Mouse (Mus musculus) midbrain, embryonic 11.5 days (tissue): ENCODE measurements around the gene Tspan31. TPM values are rescaled to one million over a fixed set of nuclear protein-coding genes. Genes with fewer than 3 reads are reported as not detected.

Experiments
- ATAC-seq: fragments of 200-750 bp; cut with Nextera tagmentation; 2 replicates; pipeline ENCODE4 v1.8.0; 2017; ENCODE audit warnings: moderate TSS enrichment, moderate library complexity; ENCODE audit not compliant: low FRiP score
- DNase-seq: peaks from one replicate; pipeline ENCODE4 v3.0.0; 2015; ENCODE audit warnings: low spot score; ENCODE audit errors: missing footprints
- H3K27ac ChIP-seq: fragments of 300-500 bp; sonication (generic); 2 replicates; pipeline ENCODE4 v1.5.1; 2014; ENCODE audit warnings: low read depth, low read length
- H3K27me3 ChIP-seq: fragments of 300-500 bp; sonication (generic); 2 replicates; pipeline ENCODE4 v1.6.1; 2014; ENCODE audit warnings: mild to moderate bottlenecking, low read length, moderate library complexity, mixed read lengths; ENCODE audit not compliant: control insufficient read depth, insufficient read depth
- H3K36me3 ChIP-seq: fragments of 300-500 bp; sonication (generic); 2 replicates; pipeline ENCODE4 v1.6.1; 2014; ENCODE audit warnings: mild to moderate bottlenecking, low read length, moderate library complexity, mixed read lengths; ENCODE audit not compliant: control insufficient read depth, insufficient read depth
- H3K4me1 ChIP-seq: fragments of 300-500 bp; sonication (generic); 2 replicates; pipeline ENCODE4 v1.6.1; 2014; ENCODE audit warnings: low read length; ENCODE audit not compliant: control insufficient read depth, insufficient read depth
- H3K4me2 ChIP-seq: fragments of 300-500 bp; sonication (generic); 2 replicates; pipeline ENCODE4 v1.6.1; 2014; ENCODE audit warnings: mild to moderate bottlenecking, moderate library complexity
- H3K4me3 ChIP-seq: fragments of 300-500 bp; sonication (generic); 2 replicates; pipeline ENCODE4 v1.5.1; 2014; ENCODE audit warnings: low read depth, low read length
- H3K9ac ChIP-seq: fragments of 300-500 bp; sonication (generic); 2 replicates; pipeline ENCODE4 v1.6.1; 2014; ENCODE audit warnings: low read length
- H3K9me3 ChIP-seq: fragments of 300-500 bp; sonication (generic); 2 replicates; pipeline ENCODE4 v1.6.1; 2016; ENCODE audit warnings: low read length; ENCODE audit not compliant: control insufficient read depth
- WGBS: fragments of 180-500 bp; shearing (Covaris S2); extraction: QIAGEN DNeasy Blood & Tissue Kit; methylation state at CpG from one replicate; pipeline ENCODE4 v1.1.7; 2014; 5-methylcytosine and 5-hydroxymethylcytosine counted together
- polyA plus RNA-seq: library from polyadenylated mRNA; unstranded; fragments of >200 nt; fragmentation: Nextera tagmentation; extraction: Ambion mirVana; gene quantifications from 2 replicates; pipeline ENCODE4 v1.2.1, GENCODE M21; 2014

The Tspan31 gene
- polyA plus RNA-seq, 1 experiment from 2014 or later, result 98.6 TPM

GRCm38 (mm10) chr10:127071203-127071602, 1.1 kb upstream of the Tspan31 start:
- ATAC-seq (no peak), DNase-seq (no peak)
- Histone ChIP-seq H3K27me3 (no peaks in the 10 kb centered on the region), H3K27ac (no peak overlapping the region), H3K9me3 (no peaks in the 10 kb centered on the region), H3K4me2 (peak overlapping the region; percentile 79), H3K4me3 (peak overlapping the region; percentile 63), H3K9ac (peak overlapping the region; percentile 77), H3K36me3 (peaks cover 15% of the 10 kb centered on the region), H3K4me1 (peaks cover 14% of the 10 kb centered on the region)
- WGBS, result 82% methylated on average over 9 of the region's 9 CpGs

DNA sequence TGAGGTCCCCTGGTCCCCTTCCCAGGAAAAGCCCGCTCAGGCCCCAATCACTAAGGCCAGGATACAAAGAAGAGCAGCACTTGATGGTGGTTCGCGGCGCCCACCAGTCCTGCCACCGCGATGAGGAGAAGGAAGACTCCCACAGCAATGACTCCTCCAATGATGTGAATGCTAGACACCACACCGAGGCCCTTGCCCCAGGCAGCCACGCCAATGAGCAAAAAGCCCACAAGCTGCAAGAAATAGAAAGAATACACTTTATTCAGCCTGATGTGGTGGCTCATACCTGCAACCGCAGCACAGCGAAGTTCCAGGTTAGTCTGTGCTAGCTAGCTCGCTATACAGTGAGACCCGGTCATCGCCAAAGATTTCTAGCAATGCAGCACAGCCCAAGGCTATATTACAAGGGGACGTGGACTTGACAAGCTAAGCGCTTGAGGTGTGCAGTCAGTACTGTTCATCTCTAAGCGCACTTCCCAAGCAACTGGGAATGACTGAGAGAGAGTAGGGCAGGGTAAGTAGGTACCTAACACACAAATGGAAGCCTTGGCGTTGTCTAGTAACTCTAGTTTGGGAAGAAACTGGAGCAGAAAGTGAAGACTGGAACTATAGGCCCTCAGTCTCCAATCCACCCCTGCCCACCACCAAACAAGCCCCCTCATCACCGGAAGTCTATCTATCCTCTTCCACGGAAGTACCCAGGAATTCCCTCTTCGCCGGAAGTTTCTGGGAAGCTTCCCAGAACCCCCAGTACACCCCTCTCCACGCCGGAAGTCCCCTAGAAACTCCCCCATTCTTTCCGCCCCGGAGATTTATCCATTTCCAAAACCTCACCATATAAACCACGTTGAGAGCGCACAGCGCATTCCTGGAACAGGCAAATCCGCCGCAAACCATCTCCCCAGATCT, 529 bp downstream of the Tspan31 start:
- H3K4me2 ChIP-seq, result peak overlapping the region; percentile 97
- no peaks in the 10 kb centered on the region for H3K9me3 ChIP-seq
- H3K4me3 ChIP-seq, result peak overlapping the region; percentile 63
- WGBS, result 10% methylated on average over 30 of the region's 30 CpGs
- ATAC-seq, result peak; percentile 76
- H3K27ac ChIP-seq, result peak overlapping the region; percentile 88
- H3K27me3 ChIP-seq, result no peaks in the 10 kb centered on the region
- H3K36me3 ChIP-seq, result peaks cover 32% of the 10 kb centered on the region
- peak; percentile 95 for DNase-seq
- peak overlapping the region; percentile 79 for H3K9ac ChIP-seq
- peaks cover 21% of the 10 kb centered on the region for H3K4me1 ChIP-seq

- Histone ChIP-seq H3K27me3 (no peaks in the 10 kb centered on the region), H3K36me3 (peaks cover 32% of the 10 kb centered on the region), H3K4me3 (peak overlapping the region; percentile 63), H3K4me2 (peak overlapping the region; percentile 97), H3K4me1 (peaks cover 21% of the 10 kb centered on the region), H3K9ac (peak overlapping the region; percentile 79), H3K27ac (no peak overlapping the region), H3K9me3 (no peaks in the 10 kb centered on the region)
- DNase-seq, result no peak
- WGBS, result 85% methylated on average over 9 of the region's 9 CpGs
- ATAC-seq, result no peak
Measured at GRCm38 (mm10) chr10:127068360-127069038, 1.6 kb downstream of the Tspan31 start.

DNA sequence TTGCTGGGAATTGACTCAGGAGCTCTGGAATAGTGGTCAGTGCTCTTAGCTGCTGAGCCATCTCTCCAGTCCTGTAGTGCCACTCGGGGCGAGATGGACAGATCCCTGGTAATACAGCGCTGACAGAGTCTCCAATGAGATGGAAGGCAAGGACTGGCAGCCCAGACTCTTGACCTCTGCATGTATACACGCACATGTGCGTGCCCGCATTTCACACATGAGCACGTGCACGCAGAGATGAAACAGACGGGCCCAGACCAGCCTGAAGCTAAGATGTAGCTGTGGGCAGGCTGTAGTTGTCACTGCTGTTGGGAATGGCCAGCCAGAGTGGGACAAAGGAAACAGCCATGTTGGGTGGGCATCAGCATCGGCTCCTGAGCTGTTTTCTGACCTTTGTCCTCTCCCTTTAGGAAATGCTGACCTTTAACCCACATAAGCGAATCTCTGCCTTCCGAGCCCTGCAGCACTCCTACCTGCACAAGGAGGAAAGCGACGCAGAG, 3.5 kb downstream of the Tspan31 start:
- Histone ChIP-seq H3K27ac (no peak overlapping the region), H3K4me2 (no peak overlapping the region), H3K9me3 (no peaks in the 10 kb centered on the region), H3K9ac (no peak overlapping the region), H3K4me3 (no peak overlapping the region), H3K36me3 (peaks cover 32% of the 10 kb centered on the region), H3K4me1 (peaks cover 25% of the 10 kb centered on the region), H3K27me3 (no peaks in the 10 kb centered on the region; the same call in 1 of the 2 replicates)
- WGBS, result 89% methylated on average over 14 of the region's 14 CpGs
- DNase-seq (no peak), ATAC-seq (no peak)

DNA sequence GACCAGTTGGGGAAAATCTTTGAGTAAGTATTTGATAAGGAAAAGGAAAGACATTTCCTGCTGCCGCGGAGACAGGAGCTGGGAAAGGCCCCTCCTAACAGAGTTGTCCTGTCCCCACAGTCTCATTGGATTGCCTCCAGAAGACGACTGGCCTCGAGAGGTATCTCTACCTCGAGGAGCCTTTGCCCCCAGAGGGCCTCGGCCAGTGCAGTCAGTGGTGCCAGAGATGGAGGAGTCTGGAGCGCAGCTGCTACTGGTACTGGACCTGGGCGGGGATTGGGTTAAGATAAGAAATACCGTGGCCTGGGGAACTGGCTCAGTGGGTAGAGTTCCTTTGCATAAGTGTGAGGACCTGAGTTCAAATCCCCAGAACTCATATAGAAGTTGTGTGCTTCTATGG, 4.1 kb downstream of the Tspan31 start:
- DNase-seq (no peak), ATAC-seq (no peak)
- no peak overlapping the region for H3K27ac ChIP-seq
- H3K36me3 ChIP-seq, result peaks cover 32% of the 10 kb centered on the region
- no peaks in the 10 kb centered on the region; the same call in 1 of the 2 replicates for H3K27me3 ChIP-seq
- H3K9ac ChIP-seq, result no peak overlapping the region
- no peak overlapping the region for H3K4me2 ChIP-seq
- peaks cover 23% of the 10 kb centered on the region for H3K4me1 ChIP-seq
- no peak overlapping the region for H3K4me3 ChIP-seq
- WGBS, result 89% methylated on average over 9 of the region's 9 CpGs
- H3K9me3 ChIP-seq, result no peaks in the 10 kb centered on the region

GRCm38 (mm10) chr10:127063913-127064870, 5.9 kb downstream of the Tspan31 start:
- 18% methylated on average over 37 of the region's 37 CpGs for WGBS
- no peak for ATAC-seq
- Histone ChIP-seq H3K27me3 (no peaks in the 10 kb centered on the region; the same call in 1 of the 2 replicates), H3K4me3 (peak overlapping the region; percentile 65), H3K4me1 (peaks cover 28% of the 10 kb centered on the region), H3K9ac (peak overlapping the region; percentile 100), H3K9me3 (no peaks in the 10 kb centered on the region), H3K27ac (peak overlapping the region; percentile 82), H3K4me2 (peak overlapping the region; percentile 77), H3K36me3 (peaks cover 32% of the 10 kb centered on the region)
- DNase-seq, result peak; percentile 95

GRCm38 (mm10) chr10:127063239-127063872, 6.7 kb downstream of the Tspan31 start, which contains the start of gene Cdk4:
Gene Cdk4 (plus strand): TSS chr10:127063534.
- Histone ChIP-seq H3K36me3 (peaks cover 32% of the 10 kb centered on the region), H3K4me2 (peak within 1 kb of the TSS; percentile 77), H3K27me3 (no peaks in the 10 kb centered on the region; the same call in 1 of the 2 replicates), H3K9me3 (no peaks in the 10 kb centered on the region), H3K9ac (peak within 1 kb of the TSS; percentile 100), H3K4me3 (peak within 1 kb of the TSS; percentile 65), H3K27ac (peak within 1 kb of the TSS; percentile 82), H3K4me1 (peaks cover 27% of the 10 kb centered on the region)
- DNase-seq (peak; percentile 100), ATAC-seq (peak; percentile 93)
- under 1% methylated on average over 46 of the region's 46 CpGs for WGBS

DNA sequence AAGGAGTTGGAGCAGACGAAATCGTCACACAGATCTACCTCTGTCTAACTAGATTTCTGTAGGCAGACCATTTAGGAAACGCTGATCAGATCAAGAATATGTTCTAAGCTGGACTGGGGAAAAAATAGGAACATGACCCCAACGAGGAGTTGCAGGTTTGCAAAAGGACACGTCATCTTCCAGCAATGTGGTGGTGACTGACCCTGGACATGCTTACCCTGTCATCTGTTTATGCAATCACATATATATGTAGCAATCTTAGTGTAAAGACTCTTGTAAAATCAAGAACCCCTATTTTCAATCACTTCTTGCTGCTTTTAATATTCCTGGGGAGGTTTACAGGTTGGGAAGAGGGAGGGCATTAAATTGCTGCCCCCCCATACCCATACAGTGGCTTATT, 7.6 kb downstream of the Tspan31 start:
- Histone ChIP-seq H3K4me2 (no peak overlapping the region), H3K4me1 (peaks cover 32% of the 10 kb centered on the region), H3K4me3 (no peak overlapping the region), H3K36me3 (peaks cover 30% of the 10 kb centered on the region), H3K9me3 (no peaks in the 10 kb centered on the region), H3K27me3 (no peaks in the 10 kb centered on the region; the same call in 1 of the 2 replicates), H3K27ac (no peak overlapping the region; the same call in 1 of the 2 replicates), H3K9ac (no peak overlapping the region)
- WGBS, result 81% methylated on average over 5 of the region's 5 CpGs
- ATAC-seq (no peak), DNase-seq (no peak)
